Mouse (Mus musculus) spleen, adult 18-20 months (tissue): Measurements from ENCODE around the gene Spns3.
"Not testable (repeated sequence)": the region's sequence is repeated elsewhere in the genome, so short reads cannot be mapped to it uniquely, and the experiment has no call there.

Source experiments
- DNase-seq, 2 experiments: peaks; one replicate each; pipeline ENCODE4 v3.0.0; 2022; ENCODE audit warnings: mixed read lengths in 2 of 2

The Spns3 gene

DNA sequence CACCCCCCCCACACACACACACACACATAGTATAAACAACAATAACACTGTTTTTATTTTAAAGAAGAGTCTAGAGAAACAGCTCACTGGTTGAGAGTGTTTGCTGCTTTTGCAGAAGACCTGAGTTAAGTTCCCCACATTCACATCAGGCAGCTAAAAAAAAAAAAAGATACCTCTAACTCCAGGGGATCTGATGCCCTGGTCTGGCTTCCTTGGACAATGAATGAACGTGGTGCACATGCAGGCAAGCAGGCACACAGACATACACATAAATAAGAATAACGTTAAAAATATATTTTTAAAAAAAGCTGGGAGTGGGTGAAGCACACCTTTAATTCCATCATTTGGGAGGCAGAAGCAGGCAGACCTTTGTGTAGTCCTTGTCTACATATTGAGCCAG lies 6.6 kb upstream of the Spns3 start:
- no peak for DNase-seq

GRCm38 (mm10) chr11:72556470-72556869 lies 6.2 kb upstream of the Spns3 start:
- no peak for DNase-seq

- DNase-seq = no peak
Observed at GRCm38 (mm10) chr11:72551531-72552105, 1.3 kb upstream of the Spns3 start.

GRCm38 (mm10) chr11:72547181-72547580 lies 3.1 kb downstream of the Spns3 start:
- no peak for DNase-seq

DNA sequence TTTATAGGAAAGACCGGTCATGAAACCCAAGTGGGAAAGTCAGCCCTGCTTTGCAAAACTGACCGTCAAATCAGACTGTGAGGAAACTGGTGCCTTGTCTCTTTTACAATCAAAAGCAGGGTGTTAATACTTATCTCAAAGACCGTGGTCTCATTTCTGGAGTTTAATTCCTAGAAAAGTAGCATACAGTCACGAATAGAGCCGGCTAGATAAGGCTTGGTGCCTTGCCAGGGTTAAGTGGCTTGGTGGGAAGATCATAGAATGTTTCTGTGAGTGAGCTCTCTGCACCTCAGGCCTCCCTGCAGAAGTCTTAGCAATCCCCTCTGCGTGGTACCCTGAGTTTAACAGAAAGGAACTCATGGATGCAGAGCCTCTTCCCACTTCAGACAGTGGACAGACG lies 5.6 kb downstream of the Spns3 start:
- DNase-seq = no peak

DNA sequence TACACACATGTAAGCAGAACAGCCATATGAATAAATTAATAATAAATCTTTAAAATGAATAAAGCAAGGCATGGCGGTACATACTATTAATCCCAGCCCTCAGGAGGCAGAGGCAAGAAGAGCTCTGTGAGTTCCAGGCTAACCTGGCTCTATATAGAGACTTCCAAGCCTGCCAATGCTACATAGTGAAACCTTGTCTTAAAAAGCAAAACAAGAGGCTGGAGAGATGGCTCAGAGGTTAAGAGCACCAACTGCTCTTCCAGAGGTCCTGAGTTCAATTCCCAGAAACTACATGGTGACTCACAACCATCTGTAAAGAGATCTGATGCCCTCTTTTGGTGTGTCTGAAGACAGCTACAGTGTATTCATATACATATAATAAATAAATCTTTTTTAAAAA lies 6.6 kb downstream of the Spns3 start:
- not testable (repeated sequence) for DNase-seq

DNA sequence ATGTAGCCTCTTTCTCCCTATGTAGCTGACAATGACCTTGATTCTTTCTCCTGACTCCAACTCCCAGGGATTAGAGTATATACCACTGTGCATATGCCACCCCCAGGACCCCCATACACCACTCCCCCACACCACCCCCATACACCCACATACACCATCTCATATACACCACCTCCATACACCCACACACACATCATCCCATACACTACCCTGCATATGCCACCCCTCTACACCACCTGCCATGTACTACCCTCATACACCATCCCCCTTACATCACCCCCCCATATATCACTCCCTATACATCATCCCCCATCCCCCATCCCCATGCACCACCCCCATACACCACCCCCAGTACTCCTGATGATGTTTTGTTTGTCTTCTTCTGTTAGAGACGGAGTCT lies 7.7 kb downstream of the Spns3 start:
- no peak for DNase-seq

- no peak for DNase-seq
Observed at GRCm38 (mm10) chr11:72541928-72542327, 8.4 kb downstream of the Spns3 start.

- DNase-seq = no peak
Observed at GRCm38 (mm10) chr11:72540437-72540836, 9.9 kb downstream of the Spns3 start.

DNA sequence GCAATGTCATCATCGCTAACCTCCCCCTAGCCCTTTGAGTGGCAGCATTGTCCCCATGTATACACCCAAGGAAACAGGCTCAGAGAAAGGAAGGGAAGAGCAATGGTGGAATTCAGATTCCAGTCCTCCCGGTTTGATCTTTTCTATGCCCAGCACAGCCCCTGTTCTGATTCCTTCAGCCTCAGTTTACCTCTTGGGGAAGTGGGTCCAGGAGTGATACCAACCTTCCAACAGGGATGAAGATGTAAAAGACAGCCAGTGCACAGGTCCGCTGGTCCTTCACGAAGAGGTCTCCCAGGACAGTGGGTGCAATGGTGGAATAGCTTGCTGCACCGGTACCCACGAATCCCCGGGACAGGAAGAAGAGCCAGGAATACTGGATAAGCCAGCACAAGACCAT lies 11.5 kb downstream of the Spns3 start:
- DNase-seq = no peak

DNA sequence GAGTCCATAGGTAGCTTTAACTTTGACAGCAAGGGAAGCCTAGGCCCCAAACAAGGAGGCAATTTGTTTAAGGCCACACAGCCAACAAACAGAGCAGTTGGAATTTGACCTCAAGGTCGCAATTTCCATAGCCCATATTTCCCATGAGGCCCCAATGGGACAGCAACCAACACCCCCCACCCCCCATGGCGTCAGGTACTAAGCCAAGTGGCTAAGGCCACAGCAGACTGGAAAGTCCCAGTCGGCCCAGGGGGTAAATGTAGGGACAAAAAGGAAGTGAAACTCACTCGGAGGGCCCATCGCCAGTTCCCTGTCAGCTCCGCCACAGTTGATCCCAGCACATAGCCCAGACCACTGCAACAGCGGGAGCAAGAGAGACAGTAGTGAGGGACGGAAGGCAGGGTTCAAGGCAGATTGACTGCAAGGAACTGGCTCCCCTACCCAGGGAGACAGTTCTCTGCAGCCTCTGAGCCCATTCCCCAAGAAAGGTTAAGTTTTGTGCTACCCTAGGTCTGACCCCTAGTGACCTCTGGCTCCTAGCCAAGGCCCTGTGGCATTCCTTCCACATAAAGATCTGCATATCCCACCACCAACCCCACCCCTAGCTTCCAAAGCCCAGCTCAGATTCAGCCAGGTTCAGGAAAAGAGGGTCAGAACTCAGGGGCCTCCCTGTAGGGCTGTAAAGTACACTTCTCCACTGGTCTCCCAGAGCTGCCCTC lies 12.1 kb downstream of the Spns3 start:
- DNase-seq = peak; percentile 63 to 69

DNA sequence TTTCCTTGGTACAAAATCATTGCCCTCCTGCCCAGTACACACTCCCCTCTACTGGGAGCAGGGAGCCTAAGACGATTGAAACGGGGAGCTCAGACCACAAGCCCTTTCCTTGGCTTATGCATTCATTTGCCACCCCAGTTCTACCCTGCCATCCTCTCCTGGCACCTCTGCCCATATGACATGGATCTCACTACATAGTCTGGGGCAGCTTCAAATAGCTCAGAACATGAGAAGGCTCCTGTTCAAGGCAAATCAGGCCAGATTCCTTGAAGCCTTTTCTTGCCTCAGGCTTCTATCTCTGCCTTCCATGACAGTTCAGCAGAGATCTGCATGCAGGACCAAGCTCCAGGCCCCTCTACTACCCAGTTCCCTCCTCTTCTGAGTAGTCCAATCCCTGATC lies 12.8 kb downstream of the Spns3 start:
- DNase-seq = no peak

- peak in 1 of 2 experiments; percentile 44 for DNase-seq
Observed at GRCm38 (mm10) chr11:72535519-72535918, 14.8 kb downstream of the Spns3 start.

GRCm38 (mm10) chr11:72532890-72533289 lies 17.4 kb downstream of the Spns3 start:
- DNase-seq = no peak

- DNase-seq = no peak
Observed at GRCm38 (mm10) chr11:72531632-72532031, 18.7 kb downstream of the Spns3 start.

GRCm38 (mm10) chr11:72531144-72531543 lies 19.2 kb downstream of the Spns3 start:
- DNase-seq = no peak

DNA sequence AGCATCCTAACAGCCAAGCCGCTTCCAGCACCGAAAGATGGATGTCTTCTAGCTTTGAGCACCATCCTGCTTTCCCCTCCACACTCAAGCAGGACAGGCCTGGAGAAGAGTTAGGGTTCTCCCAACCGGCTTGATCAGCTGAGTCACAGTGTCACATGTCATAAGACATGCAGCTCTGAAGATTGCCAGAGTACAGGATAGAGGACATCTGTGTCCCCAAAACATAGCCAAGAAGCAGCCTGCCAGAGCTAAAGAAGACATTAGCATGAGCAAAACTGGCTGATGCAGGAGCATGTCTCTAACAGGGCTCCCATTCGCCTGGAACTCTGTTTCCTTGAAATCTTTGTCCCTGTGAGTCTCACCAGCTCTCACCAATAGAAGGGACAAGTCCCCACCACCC lies 24.1 kb downstream of the Spns3 start:
- DNase-seq = no peak

- no peak for DNase-seq
Observed at GRCm38 (mm10) chr11:72523711-72524110, 26.6 kb downstream of the Spns3 start.

DNA sequence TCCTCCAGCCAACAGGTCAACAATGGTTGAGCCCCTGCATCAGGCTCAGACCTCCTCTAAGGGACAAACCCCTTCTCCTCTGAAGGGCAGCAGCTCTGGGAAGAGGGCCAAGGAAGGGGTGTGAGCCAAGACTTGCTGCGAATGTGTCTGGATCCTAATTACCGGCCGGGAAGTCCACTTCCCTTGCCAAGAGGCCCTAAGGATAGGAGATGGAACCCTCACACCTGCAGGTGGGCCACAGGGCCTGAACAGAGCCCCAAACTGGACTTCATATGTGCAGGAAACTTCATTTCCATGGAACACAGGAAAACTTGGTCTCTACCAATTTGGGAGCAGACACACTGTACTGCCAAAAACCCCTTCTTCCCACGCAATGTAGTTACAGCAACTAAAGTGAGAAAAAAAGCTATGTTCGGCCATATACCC lies 27.7 kb downstream of the Spns3 start:
- no peak for DNase-seq

DNA sequence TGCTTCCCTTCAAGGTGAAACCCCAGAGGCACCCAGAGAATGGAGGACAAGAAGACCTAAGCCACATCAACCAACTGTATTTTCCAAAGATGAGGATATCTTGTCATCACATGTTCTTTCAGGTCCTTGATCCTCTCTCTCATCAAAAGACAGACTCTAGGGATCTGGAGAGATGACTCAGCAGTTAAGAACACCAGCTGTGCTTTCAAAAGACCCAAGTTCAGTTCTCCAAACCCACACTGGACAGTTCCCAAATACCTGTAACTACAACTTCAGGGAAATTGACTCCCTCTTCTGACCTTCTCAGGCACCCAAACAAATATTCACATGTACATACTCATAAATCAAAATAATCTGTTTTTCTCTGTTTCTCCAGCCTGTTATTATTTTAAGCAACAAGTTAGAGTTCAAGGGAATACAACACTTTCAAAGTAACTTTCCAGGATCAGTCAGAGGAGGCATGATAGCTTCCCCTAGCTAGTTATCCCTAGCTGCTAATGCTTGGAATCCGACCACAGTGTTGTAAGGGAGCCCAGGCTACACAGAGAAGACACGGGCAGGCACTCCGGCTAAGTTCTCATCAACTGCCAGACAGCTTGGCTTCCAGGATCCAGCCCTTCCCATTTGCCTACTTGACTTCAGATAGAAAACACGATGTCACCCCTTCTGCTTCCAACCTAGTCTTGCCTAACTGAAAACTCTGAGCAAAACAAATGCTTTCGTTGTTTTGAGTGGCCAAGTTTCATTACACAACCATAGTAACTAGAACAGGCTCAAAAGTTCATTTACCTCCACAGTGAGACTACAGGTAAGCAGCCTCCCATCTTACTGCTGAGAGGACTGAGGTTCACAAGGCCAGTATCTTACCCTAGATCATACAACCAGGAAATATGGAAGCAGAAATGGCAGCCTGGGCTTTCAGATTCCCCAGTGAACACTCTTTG lies 28.4 kb downstream of the Spns3 start:
- DNase-seq = no peak

DNA sequence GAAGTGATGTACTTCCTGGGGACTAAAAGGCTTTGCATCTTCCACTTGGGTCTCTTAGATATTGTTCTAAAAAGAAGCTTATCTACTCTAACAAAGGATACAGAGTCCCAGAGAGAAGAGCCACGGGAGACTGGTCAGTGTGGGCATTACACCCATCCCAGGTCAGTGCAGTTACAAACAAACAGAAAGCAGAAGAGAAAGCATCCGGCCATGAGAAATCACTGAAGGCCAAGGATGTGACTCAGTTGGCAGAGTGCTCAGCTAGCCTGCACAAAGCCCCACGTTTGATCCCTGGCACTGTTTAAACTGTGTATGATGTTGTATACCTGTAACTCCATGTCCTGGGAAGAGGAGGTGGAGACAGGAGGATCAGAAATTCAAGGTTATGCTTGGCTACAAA lies 30.4 kb downstream of the Spns3 start:
- no peak for DNase-seq

DNA sequence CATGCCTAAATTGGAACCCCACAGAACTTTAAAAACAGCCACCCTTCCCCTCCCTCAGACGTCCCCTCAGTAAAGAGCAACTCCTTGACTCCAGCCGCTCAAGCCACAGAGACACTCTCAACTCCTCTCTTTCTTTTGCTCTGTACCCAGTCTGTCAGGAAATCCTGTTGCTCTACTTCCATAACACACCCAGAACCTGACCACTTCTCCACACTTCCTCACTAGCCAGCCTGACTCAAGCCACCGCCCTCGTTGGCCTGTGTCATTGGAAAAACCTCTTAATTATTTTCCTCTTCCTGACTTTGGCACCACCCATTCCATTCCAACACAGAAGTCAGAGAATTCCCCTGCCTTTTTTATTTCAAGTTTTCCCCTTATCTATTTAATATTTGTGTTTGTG lies 31.1 kb downstream of the Spns3 start:
- DNase-seq = no peak

GRCm38 (mm10) chr11:72518449-72518848 lies 31.9 kb downstream of the Spns3 start:
- DNase-seq = no peak

DNA sequence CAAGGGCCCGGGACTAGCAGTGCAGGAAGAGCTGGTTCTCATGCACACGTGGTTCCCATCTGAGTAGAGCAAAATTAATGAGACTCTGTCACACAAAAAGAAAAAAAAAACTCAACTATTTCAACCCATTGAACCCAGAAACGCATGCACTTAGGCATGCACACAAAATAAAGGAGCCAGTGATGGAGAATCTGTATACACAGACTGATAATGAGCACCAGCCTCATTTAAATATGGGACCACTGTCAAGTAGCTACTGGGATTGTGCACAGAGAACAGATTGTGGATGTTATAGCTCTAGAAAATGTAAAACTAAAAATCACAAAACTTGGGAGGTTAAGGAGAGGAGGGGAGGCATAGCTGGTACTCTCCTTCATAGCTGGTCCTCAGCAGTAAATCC lies 35.3 kb downstream of the Spns3 start:
- no peak for DNase-seq
